Mouse (Mus musculus): ENCODE measurements at regions not wholly inside any gene's neighbourhood (a gene's known extent, or its start where the extent isn't known, plus 50 kb on each side); places are given as distances from the start of the nearest gene placed in this dataset.

DNA sequence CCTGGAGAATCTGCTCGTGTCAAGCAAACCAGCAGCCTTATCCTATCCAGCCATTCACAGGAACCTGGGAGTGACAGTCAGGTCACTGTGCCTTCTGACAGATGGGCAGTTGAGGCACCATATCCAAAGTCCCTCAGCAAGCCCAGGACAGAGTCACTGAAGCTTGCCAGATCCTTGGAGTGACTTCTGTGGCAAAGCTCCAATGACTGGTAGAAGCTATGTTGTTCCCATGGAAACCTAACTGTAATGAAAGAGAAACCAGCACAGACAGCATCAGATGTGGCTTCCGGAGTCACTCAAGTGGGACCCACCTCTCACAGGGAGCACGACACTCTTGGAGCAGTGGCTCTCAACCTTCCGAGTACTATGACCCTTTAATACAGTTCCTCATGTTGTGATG, 78.4 kb upstream of the Pcbd1 start:
- TF ChIP-seq CTCF (IDR thresholded peaks at IDR 0.05; ENCODE audit: insufficient read depth, low read length) (no peak), POLR2A (IDR thresholded peaks at IDR 0.05; ENCODE audit: borderline replicate concordance, extremely low read depth, low read depth, low read length) (no peak)

Data from lung, adult 2 months (tissue).